Mouse (Mus musculus) liver, embryonic 14.5 days (tissue): ENCODE results near the gene Gatd1.

ENCODE experiments used
- CTCF ChIP-seq: IDR thresholded peaks from 2 replicates; pipeline ENCODE4 v1.5.1; 2016; ENCODE audit warnings: antibody characterized with exemption, low read depth, control low read depth
- EP300 ChIP-seq: IDR thresholded peaks from 2 replicates; pipeline ENCODE4 v1.6.1; 2016; ENCODE audit warnings: antibody characterized with exemption, low read depth

GRCm38 (mm10) chr7:141433517-141434400 lies 19.8 kb upstream of the Gatd1 start:
- no peak for TF ChIP-seq CTCF
- no peak for TF ChIP-seq EP300
